Mouse (Mus musculus) liver, embryonic 16.5 days (tissue): ENCODE results near the gene Efcab12. TPM values are rescaled to one million over a fixed set of nuclear protein-coding genes. Genes with fewer than 3 reads are reported as not detected.
A peak's percentile ranks its signal among the peaks of the same experiment; 100 is the strongest.

Experiments
- ATAC-seq: fragments of 200-750 bp; cut with Nextera tagmentation; 2 replicates; pipeline ENCODE4 v1.8.0; 2017; ENCODE audit warnings: low read depth, mild to moderate bottlenecking, moderate number of reproducible peaks, moderate library complexity
- H3K27ac ChIP-seq: fragments of 300-500 bp; sonication (generic); 2 replicates; pipeline ENCODE4 v1.5.1; 2014; ENCODE audit warnings: mild to moderate bottlenecking, low read length
- H3K27me3 ChIP-seq: fragments of 300-500 bp; sonication (generic); 2 replicates; pipeline ENCODE4 v1.6.1; 2014; ENCODE audit warnings: low read depth, low read length, mixed read lengths; ENCODE audit not compliant: control insufficient read depth, insufficient read depth
- H3K36me3 ChIP-seq: fragments of 300-500 bp; sonication (generic); 2 replicates; pipeline ENCODE4 v1.6.1; 2014; ENCODE audit warnings: mild to moderate bottlenecking; ENCODE audit not compliant: control insufficient read depth, insufficient read depth
- H3K4me1 ChIP-seq: fragments of 300-500 bp; sonication (generic); 2 replicates; pipeline ENCODE4 v1.6.1; 2014; ENCODE audit warnings: low read depth, low read length, mixed read lengths; ENCODE audit not compliant: control insufficient read depth
- H3K4me2 ChIP-seq: fragments of 300-500 bp; sonication (generic); 2 replicates; pipeline ENCODE4 v1.6.1; 2014; ENCODE audit warnings: low read depth, low read length, mixed read lengths
- H3K4me3 ChIP-seq: fragments of 300-500 bp; sonication (generic); 2 replicates; pipeline ENCODE4 v1.5.1; 2014; ENCODE audit warnings: low read depth, mild to moderate bottlenecking, low read length
- H3K9ac ChIP-seq: fragments of 300-500 bp; sonication (generic); 2 replicates; pipeline ENCODE4 v1.6.1; 2014; ENCODE audit warnings: low read depth, low read length
- H3K9me3 ChIP-seq: fragments of 300-500 bp; sonication (generic); replicated peaks from 2 replicates; pipeline ENCODE4 v1.6.1; 2016; ENCODE audit warnings: low read length; ENCODE audit not compliant: control insufficient read depth
- WGBS: fragments of 180-500 bp; shearing (Covaris S2); extraction: QIAGEN DNeasy Blood & Tissue Kit; methylation state at CpG from one replicate; pipeline ENCODE4 v1.1.7; 2014; ENCODE audit not compliant: insufficient replicate concordance; 5-methylcytosine and 5-hydroxymethylcytosine counted together
- polyA plus RNA-seq: library from polyadenylated mRNA; unstranded; fragments of >200 nt; fragmentation: Nextera tagmentation; extraction: Ambion mirVana; gene quantifications from 2 replicates; pipeline ENCODE4 v1.2.1, GENCODE M21; 2015

Gene Efcab12
- polyA plus RNA-seq, 1 experiment from 2014 or later: 0.08 TPM

DNA sequence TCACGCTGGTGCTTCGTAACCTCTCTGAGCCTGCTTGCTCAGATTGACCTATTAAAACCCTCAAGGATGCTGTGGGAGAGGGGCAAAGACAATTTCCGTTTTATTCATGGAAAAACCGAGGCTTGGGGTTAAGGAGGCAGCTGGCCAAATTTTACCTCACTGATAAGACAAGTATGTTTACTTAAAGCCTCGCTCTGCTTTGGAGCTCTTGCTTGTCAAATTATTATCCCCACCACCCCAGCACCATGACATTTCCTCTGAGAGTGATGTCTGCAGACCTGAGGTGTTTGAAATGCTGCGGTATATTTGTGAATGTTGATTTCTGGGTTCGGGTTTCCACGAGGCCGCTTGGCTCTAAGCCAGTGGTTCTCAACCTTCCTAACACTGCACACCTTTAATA is 61.8 kb downstream of the Efcab12 start:
- 43% methylated on average over 9 of the region's 9 CpGs for WGBS
- Histone ChIP-seq H3K4me1 (peaks cover 9% of the 10 kb centered on the region), H3K9ac (no peak overlapping the region), H3K36me3 (no peaks in the 10 kb centered on the region), H3K4me3 (no peak overlapping the region), H3K9me3 (no peaks in the 10 kb centered on the region), H3K27me3 (no peaks in the 10 kb centered on the region), H3K27ac (no peak overlapping the region), H3K4me2 (no peak overlapping the region)
- no peak for ATAC-seq

DNA sequence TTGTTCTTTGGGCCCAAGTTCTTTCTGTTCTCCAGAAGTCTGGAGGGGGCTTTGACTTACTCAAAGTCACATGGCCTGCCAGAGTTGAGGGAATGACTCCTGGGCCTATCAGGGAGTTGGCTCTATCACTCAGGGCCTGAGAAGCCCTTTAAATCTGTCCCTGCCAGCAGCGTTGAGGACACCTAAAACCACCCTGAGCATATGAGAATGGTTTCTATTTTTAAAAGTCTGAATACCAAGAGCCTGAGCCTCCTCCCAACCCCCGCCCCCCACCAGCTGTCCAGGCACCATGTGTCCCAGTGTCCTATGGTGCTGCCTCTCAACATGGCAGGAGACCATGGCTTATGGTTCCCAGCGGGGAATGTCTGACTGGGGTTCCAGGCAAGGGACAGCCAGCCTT is 62.4 kb downstream of the Efcab12 start:
- WGBS: 40% methylated on average over 3 of the region's 3 CpGs
- H3K27me3 ChIP-seq: no peaks in the 10 kb centered on the region
- H3K4me2 ChIP-seq: no peak overlapping the region
- no peaks in the 10 kb centered on the region for H3K9me3 ChIP-seq
- H3K9ac ChIP-seq: no peak overlapping the region
- no peak overlapping the region for H3K4me3 ChIP-seq
- no peak overlapping the region for H3K27ac ChIP-seq
- H3K36me3 ChIP-seq: no peaks in the 10 kb centered on the region
- no peak for ATAC-seq
- peaks cover 9% of the 10 kb centered on the region for H3K4me1 ChIP-seq

DNA sequence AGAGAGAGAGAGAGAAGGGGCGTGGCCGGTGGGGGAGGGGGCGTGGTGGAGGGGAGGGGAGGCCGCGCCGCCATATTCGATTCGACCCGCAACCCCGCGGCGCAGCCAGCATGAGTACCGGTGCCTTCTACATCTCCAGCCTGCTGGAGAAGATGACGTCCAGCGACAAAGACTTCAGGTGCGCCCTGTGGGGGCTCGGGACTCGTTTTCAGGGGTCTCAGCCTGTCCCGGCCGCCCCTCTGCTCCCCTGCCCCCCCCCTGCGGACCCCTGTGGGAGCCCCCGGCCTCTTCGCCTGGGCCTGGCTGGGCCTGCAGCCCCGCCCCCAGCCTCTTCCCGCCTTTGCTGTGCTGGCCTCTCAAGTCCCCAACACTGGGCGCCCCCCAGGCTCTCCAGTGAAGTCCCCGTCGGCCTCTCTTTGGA is 63.7 kb downstream of the Efcab12 start, which contains the start of gene Cand2:
Gene Cand2, plus strand, starts transcription at position 38 of the 421 bp plus-strand sequence.
- ATAC-seq: peak; percentile 52
- H3K9me3 ChIP-seq: no peaks in the 10 kb centered on the region
- H3K4me2 ChIP-seq: peak within 1 kb of the TSS; percentile 81
- peak within 1 kb of the TSS; percentile 71 for H3K9ac ChIP-seq
- H3K36me3 ChIP-seq: no peaks in the 10 kb centered on the region
- H3K4me1 ChIP-seq: peaks cover 9% of the 10 kb centered on the region
- no peak within 1 kb of the TSS for H3K27ac ChIP-seq
- 0% methylated on average over 24 of the region's 28 CpGs for WGBS
- H3K4me3 ChIP-seq: peak within 1 kb of the TSS; percentile 67
- H3K27me3 ChIP-seq: no peaks in the 10 kb centered on the region

DNA sequence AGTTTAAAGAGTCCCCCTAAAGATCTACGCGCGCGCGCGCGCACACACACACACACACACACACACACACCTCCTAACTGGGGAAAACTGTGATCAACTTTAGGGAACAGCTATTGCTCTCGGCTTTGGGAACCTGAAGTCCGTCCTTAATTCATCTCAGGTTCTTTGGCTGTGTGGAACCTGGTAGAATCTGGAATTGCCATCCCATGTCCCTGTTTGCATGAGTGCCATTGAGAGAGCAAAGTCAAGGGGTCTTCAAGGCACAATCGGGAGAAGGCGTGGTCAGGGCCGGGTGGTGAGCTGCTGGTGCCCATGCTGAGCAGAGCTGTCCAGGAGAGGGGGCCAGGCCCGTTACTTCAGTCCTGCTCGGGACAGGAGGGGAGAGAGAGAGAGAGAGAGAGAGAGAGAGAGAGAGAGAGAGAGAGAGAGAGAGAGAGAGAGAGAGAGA is 64.2 kb downstream of the Efcab12 start:
- Histone ChIP-seq H3K27ac (no peak overlapping the region), H3K9ac (peak overlapping the region; percentile 25; the same call in 1 of the 2 replicates), H3K4me3 (peak overlapping the region; percentile 67), H3K4me2 (peak overlapping the region; percentile 81), H3K27me3 (no peaks in the 10 kb centered on the region), H3K9me3 (no peaks in the 10 kb centered on the region), H3K36me3 (no peaks in the 10 kb centered on the region), H3K4me1 (peaks cover 9% of the 10 kb centered on the region)
- WGBS: 1% methylated on average over 14 of the region's 14 CpGs
- ATAC-seq: peak; percentile 45

DNA sequence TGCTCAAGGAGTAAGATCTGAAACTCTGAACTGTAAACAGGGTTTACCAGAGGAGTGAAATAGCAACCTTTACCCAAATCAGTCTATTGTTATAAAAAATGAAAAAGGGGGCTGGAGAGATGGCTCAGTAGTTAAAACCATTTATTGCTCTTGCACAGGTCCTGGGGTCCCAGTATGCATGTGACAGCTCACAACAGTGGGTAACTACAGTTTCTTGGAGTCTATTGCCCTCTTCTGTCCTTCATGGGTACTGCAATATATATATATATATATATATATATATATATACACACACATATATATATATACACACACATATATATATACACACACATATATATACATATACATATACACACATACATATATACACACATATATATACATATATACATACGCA is 65.6 kb downstream of the Efcab12 start:
- Histone ChIP-seq H3K9ac (no peak overlapping the region), H3K9me3 (no peaks in the 10 kb centered on the region), H3K27me3 (no peaks in the 10 kb centered on the region), H3K4me1 (peaks cover 14% of the 10 kb centered on the region), H3K4me2 (no peak overlapping the region), H3K36me3 (no peaks in the 10 kb centered on the region), H3K4me3 (no peak overlapping the region), H3K27ac (no peak overlapping the region)
- 71% methylated on average over 1 of the region's 1 CpGs for WGBS
- no peak for ATAC-seq

DNA sequence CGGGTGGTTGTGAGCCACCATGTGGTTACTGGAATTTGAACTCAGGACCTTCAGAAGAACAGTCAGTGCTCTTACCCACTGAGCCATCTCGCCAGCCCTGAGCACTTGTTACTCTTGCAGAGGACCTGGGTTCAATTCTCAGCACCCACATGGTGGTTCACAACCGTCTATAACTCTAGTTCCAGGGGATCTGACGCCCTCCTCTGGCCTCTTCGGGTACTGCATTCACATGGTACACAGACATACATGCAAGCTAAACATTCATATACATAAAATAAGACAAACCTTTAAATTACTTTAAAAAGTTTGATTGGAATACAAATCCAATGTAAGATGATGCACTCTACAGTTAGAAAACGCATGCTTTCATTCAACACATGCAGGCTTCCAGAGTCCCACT is 66.0 kb downstream of the Efcab12 start:
- Histone ChIP-seq H3K4me2 (no peak overlapping the region), H3K4me1 (peaks cover 15% of the 10 kb centered on the region), H3K36me3 (no peaks in the 10 kb centered on the region), H3K9me3 (no peaks in the 10 kb centered on the region), H3K27me3 (no peaks in the 10 kb centered on the region), H3K9ac (no peak overlapping the region), H3K27ac (no peak overlapping the region), H3K4me3 (no peak overlapping the region)
- ATAC-seq: no peak
- 57% methylated on average over 6 of the region's 6 CpGs for WGBS

DNA sequence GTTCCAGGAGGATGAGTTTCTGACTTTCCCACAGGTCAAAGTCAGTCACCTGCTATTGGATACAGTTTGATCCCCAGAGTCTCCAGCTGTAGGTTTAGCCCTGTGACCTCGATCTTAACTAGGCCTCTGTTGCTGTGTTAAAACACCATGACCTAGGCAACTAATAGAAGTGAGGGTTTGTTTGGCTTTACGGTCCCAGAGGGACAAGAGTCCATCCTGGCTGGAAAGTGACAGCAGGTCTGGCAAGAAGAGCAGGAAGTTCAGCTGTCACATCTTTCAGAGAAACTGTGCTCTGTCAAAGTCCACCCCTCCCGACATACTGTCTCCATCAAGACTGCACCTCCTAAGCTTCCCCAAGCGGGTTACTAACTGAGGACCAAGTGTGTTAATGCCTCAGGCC is 67.4 kb downstream of the Efcab12 start:
- peak; percentile 65 for ATAC-seq
- Histone ChIP-seq H3K4me2 (no peak overlapping the region), H3K27me3 (no peaks in the 10 kb centered on the region), H3K4me3 (no peak overlapping the region), H3K9ac (no peak overlapping the region), H3K4me1 (peaks cover 15% of the 10 kb centered on the region), H3K9me3 (no peaks in the 10 kb centered on the region), H3K27ac (no peak overlapping the region), H3K36me3 (no peaks in the 10 kb centered on the region)
- WGBS: 58% methylated on average over 4 of the region's 4 CpGs

DNA sequence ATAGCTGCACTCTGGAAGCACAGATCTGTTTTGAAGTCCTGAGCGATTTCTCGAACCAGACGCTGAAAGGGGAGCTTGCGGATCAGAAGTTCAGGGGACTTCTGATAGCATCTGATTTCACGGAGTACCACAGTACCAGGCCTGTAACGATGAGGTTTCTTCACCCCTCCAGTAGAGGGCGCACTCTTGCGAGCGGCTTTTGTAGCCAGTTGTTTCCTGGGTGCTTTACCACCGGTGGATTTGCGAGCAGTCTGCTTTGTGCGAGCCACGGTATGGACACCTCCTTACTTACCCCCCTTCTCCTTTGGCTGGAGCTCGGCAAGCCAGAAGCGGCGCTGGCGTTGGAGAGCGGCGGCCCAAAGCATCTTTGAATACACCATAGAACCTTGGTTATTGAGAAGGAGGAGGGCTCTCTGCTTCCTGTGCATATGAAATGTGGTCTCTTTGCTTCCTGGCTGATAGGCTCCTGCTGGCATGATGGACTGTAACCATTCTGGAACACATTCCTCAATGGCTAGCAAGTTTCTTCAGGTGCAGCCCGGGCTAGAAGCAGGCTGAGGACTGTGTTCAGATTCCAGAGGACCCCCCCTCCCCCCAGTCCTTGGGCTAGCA is 68.0 kb downstream of the Efcab12 start:
- 60% methylated on average over 20 of the region's 20 CpGs for WGBS
- Histone ChIP-seq H3K4me1 (peaks cover 15% of the 10 kb centered on the region), H3K27me3 (no peaks in the 10 kb centered on the region), H3K36me3 (no peaks in the 10 kb centered on the region), H3K9ac (no peak overlapping the region), H3K27ac (no peak overlapping the region), H3K4me3 (no peak overlapping the region), H3K4me2 (no peak overlapping the region), H3K9me3 (no peaks in the 10 kb centered on the region)
- ATAC-seq: no peak

DNA sequence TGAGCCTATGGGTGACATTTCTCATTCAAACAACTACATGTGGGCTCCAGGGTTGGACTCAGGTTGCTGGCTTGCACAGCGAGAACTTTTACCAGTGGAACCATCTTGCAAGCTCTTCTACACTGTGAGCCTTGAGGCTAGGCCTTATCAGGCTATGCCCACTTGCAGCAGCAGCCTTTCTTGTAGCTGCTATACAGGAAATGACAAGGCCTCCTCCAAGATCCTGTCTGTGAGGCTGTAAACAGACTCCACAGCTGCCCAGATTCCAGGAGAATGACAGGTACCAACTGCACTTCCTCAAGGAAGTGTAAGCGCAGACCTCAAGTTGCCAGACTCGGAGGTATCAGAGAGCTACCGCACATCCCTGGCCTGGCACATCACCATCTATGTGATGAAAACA is 70.0 kb downstream of the Efcab12 start:
- no peaks in the 10 kb centered on the region for H3K27me3 ChIP-seq
- H3K4me2 ChIP-seq: no peak overlapping the region
- ATAC-seq: peak; percentile 44; the same call in 1 of the 2 replicates
- no peaks in the 10 kb centered on the region for H3K9me3 ChIP-seq
- no peak overlapping the region for H3K9ac ChIP-seq
- no peaks in the 10 kb centered on the region for H3K36me3 ChIP-seq
- no peak overlapping the region for H3K27ac ChIP-seq
- H3K4me3 ChIP-seq: no peak overlapping the region
- WGBS: 22% methylated on average over 4 of the region's 4 CpGs
- peaks cover 12% of the 10 kb centered on the region for H3K4me1 ChIP-seq
